Mouse (Mus musculus) retina, embryonic 14.5 days (tissue): ENCODE results near the gene Chrm3.

ENCODE experiments used
- DNase-seq: peaks from one replicate; pipeline ENCODE4 v3.0.0-alpha.2; 2015; ENCODE audit warnings: low spot score

Gene Chrm3

DNA sequence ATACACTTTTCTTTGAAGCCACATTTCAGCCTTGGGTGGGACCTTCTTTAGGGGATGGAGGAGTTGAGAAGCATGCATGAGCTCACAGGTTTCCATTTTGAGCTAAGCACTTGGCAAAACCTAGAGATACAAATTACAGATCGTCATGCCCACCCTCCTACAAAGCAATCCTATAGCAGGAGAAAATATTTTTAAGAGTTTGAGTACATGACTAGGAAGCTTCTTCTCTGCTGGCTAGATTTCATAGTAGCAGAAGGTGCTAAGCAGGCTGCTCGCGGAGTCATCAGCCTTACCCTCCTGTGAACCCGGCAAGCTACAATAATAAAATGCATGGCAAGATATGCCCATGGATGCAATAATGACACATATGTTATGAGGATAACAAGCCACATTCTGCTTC lies 124.4 kb downstream of the Chrm3 start:
- no peak for DNase-seq

DNA sequence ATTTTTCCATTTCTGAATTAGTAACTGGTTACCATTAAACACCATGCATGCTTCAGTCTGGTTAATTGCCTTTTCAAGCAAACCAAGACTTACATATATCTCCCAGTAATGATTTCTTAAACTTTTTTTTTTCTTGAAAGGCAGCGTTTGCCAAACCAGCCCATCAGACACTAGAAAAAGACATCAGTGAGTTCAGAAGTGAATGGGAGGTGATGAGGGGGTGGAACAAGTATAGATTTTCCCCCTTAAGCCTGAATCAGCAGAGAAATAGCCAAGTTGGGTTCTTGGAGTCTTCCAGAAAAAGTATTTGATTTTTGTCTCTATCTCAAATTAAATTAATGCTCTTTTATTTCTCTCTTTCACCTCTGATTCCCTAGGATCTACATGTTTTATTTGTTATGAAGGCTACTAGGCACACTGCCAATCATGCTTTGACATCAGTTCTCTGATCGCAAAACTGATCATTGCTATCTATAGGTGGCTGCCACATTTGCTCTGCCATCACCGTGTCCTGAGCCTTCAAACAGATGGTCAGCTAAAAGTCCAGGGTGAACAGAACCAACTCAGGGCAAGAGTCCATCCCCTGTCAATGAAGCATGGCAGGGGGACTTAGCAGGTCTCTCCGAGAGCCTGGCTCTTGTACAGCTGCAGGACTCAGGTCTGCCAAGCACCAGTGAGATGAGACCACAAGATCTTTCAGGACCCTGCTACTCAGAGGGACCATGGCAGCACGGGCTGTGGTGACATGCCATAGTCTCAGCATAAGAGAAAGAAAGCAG lies 125.1 kb downstream of the Chrm3 start:
- no peak for DNase-seq

DNA sequence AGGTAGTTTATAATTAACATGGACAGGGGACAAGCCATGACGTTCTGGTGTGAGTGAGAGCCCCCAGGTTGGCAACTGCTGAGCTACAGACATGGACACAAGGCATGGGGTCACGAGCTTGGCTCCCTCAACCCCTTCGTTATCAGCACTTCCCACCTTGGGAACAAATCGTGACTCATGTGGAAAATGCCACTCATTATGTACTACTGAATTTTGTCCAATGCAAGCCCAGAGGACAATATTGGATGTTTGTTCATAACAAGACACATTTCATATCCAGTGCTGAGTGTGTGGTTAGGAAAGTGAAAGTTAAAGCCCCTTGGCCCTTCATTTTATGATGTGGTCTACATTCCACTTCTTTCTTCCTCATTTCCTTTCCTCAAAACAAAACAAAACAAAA lies 140.2 kb downstream of the Chrm3 start:
- DNase-seq, result no peak

DNA sequence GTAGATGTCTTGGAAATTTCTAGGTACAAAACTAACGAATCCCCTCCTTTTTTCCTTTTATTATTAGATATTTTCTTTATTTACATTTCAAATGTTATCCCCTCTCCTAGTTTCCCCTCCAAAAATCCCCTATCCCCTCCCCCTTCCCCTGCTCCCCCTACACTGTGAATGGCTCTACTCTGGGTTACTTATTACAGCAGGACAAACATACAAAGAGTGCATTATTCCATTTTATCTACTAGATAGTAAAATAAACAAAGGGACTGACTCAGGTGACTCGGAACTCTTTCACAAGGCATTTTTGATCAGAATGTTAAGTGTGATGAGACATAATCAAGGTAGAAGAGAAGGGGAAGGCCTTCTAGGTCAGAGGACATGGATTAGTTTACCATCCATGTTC lies 148.5 kb downstream of the Chrm3 start:
- no peak for DNase-seq

DNA sequence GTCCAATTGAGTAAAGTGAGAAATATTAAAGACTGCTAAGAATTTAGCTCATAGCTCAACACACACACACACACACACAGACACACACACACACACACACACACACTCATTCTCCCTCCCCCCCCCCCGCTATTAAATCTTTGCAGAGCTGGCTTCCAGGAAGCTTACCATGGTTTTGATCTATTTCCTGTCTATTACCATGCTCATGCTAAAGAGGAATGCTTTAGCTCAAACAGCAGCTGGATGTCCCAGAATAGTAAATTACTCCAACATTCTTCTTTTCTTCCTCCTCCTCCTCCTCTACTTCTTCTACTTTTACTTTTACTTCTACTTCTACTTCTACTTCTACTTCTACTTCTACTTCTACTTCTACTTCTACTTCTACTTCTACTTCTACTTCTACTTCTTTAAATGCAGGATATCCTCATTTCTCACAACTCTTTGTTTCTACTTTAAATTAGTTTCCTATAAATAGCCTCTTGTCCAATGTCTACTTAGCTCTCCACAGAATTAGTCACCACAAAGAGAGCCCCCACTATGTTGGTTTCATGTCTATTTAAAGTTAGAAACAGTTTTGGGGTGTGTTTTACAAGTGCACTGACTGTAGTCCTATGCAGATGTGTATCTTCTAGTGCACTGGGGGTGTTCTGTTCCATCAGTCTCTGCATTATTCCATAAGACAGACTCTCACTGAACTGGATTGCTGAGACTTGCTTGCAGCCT lies 150.0 kb downstream of the Chrm3 start:
- no peak for DNase-seq

DNA sequence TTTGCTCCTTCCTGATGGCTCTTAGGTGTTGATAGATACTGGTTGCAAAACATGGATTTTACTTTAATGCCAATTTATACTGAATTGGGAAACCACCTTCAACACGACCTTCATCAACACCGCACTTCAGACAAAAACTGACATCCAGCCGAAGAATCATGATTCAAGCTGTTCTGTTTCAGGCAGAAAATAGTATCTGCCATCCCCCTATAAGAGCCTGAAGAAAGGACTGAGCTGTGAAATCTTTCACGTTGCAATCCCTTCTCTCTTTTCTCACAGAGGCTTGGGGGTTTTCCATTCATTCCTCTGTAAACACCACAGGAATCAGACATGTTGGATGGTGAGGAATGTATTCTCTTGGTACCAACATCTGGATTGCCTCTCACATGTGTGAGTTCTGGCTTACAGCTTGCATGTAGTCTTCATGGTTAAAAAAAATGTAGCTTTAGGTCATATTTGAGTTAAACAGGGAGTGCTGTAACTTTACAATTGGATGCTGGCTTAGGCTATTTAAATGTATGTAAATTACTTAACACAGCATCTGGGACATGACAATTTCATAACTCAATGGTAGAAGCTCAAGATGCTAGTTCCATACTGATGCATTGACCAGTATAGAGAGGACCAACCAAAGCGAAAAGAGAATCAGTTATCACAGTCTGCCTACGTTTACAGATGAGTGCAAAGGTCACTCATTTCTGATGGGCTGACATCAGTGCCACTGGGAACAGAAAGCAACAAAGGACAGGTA lies 161.3 kb downstream of the Chrm3 start:
- no peak for DNase-seq

DNA sequence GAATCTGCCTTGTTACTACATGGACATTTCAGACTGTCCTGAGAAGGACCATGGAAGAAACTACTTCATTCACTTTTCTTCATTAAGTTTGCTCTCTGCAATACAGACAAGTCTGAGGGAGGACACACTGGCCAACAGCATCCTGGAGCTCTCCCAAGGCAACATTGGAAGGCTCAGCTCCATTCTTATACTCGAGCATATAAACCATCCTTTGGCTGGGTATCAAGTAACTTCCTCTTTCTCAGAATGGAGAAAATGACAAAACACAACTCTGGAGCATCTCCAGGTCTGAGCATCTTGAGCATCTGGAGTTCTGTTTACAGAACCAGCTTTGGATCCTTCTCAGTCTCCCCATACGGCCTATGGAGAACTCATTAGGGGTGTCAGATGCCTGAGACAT lies 170.8 kb downstream of the Chrm3 start:
- no peak for DNase-seq

DNA sequence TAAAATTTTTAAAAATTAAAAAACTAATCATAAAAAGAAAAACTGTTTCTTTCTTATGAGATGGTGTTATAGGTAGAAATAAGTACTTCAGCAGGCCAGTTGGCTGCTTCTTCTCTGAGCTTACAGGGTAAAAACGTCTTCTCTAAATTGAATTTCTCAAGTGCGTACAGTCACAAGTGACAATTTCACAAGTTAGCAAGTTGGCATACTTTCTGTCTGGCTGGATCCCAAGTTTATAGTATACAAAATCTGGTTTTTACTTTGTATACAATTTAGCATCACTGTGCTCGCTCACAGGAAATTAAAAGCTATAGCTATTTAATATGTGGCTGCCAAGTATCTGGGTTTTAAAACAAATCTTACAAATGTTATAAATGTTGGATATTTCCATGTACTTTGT lies 172.7 kb downstream of the Chrm3 start:
- DNase-seq, result no peak

DNA sequence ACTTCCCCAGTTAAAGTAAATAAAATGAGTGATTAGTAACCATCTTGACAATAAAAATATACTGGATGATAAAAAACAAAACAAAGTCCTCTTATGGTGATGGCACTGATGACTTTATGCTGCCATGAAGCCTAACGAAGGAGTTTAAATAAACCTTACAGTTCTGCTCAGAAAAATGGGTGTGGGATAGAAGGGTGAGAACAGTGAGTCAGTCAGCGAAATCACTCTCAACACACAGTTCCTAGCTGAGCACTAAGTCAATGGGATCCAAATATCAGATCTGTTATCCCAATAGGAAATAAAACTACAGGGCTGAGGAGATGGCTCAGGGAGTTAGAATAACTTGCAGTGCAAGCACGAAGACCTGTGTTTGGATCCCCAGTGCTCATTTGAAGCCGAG lies 176.8 kb downstream of the Chrm3 start:
- DNase-seq, result no peak

DNA sequence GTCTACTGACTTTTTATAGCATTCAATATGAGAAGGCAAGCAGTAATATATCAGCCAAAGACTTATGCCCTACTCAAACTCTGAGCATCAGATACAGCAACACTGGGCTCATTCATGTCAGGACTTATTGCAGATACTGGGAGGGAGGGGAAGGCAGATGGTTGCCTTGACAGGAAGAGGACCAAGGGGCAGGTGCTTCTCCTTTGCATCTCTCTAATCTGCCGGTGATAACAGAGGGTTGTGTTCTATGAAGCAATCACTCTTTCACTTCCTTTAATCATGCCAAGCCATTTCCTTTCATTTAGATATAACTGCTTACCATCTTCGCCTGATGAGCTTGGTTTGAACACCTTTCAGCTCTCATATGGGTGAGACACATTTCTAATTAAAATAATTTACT lies 177.9 kb downstream of the Chrm3 start:
- no peak for DNase-seq

DNA sequence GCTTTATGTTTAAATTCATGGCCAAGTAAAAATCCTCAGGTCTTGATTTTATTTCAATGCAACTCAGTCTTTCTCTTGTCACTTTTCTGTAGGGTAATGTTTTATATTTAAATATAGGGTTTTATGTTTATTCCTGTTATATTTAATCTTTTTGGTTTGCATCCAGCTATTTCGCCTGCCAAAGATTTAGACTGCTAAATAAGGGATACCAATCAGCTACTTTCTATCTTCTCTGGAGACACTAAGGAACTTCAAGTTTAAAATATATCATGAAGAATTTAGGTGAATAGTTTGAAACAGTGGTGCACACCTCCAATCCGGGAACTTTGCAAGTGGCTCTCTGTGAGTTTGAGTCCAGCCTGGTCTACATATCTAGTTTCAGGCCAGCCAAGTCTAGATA lies 190.1 kb downstream of the Chrm3 start:
- DNase-seq, result no peak

DNA sequence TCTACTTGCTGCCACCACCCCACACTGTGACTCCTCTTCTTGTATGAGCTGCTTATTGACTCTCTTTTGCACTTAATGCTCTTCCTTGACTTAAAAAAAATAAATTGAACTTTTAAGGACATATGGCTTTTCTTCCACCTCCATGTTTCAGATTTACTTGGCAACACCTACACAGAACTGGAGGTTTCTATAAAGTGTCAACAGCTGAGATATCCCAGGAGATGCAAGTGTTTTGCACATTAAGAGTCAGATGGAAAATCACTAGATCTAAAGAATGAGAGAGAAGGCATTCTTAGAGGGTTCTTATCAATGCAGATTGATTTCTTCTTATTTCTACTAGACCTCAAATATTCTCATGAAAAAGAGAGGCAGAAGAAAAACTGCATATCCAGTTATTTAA lies 197.3 kb downstream of the Chrm3 start:
- DNase-seq, result no peak

DNA sequence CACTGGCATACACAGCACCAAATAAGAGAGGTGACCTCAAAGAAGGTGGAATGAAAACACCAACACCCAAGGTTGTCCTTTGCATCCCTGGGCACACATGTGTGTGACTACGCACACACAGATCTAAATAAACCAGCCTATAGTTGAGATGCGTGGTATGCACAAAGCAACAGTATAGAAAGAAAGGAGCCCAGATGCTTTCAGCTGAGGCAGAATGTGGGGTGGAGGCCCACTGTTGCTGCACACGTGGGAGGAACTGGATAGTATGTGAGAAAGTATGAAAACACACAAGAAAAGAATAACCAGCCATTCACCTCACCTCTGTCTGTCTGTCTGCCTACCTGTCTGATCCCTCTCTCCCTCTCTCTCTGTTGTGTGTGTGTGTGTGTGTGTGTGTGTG lies 203.2 kb downstream of the Chrm3 start:
- DNase-seq, result no peak

DNA sequence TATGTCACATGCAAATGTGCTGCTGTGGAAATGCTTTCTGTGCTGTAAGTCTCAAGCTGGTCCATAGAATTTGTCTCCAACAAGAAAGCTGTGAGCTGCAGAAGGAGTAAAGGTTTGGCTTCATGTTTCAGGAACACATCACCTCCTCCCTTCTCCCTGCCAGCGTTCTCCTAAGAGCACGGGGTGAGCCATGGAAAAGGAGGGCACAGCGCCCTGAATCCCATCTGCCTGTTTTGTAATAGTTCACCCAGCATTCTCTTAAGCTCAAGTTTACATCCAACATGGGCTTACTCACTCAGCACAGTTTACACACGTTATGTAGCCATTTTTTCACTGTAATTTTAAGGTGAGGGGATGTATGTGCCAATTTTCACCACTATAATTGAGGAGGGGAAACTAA lies 220.1 kb downstream of the Chrm3 start:
- DNase-seq, result no peak

DNA sequence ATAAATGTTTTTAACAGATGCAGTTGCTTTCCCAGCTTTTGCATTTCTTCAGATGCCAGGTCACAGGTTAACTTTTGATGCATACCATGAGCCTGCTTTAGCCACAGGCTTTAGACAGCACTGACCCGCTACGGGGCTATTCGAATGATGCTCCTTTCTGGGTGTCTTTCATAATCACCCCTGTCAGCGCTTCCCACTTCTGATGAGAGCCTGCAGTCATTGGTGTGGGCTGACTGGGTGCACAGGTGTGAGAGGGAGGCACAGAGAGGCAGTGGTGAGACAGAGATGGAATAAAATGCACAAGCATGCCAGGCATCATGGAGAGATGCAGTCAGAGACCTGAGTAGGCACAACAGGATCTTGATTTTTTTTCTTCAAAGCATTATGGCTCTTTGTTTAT lies 221.8 kb downstream of the Chrm3 start:
- DNase-seq, result no peak

DNA sequence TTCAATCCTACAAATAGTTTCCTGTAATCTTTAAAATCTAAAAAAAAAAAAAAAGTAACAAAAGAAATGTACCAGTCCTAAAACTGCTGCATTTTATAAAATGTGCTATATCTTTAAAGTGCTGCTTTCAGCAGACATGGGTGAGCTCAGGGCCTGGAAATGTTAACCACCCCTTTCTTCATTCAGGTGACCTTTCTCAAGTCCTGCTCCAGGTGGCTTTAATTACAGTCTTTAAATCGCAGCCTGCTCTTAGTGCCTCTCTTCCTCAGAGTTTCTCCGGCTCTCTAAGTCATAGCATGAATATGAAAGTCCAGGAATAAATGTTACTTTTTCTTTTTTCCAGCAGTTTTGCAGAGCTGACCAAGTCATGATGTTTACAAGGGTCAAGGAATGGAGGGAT lies 229.6 kb downstream of the Chrm3 start:
- no peak for DNase-seq

DNA sequence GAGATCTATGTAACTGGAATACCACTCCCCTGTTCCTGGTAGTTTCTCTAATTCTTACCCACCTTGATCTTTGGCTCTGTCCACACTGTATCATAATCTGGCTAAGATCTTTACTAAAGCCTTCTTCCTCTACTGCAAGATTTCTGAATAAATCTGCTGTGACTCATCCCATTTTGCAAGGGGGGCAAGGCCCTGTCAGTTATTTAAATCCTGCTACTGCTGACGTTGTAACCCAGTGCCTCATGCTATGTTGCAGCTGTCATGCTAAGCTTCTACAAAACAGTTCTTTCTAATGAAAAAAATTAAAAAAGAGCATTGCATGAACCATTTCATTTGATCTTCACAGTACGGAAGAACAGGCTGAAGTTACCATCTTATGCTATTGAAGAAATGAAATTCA lies 248.4 kb downstream of the Chrm3 start:
- DNase-seq, result no peak

DNA sequence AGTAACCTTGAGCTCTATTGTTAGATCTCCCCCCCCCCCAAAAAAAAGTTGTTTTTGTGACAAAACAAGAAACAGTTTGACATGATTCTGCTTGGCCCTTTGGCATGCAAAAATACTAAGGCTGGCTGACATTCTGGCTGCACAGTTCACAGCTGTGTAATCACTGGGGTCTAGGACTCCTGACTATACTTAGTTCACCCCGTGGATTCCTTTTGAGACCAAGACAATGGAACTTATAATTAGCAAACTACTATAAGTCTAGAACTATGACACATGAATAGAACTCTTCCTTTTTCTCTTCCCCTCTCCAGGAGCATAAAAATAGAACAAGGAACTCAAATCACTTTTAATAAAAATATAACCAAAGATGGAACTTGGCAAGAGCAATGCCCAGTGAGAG lies 251.1 kb downstream of the Chrm3 start:
- no peak for DNase-seq

DNA sequence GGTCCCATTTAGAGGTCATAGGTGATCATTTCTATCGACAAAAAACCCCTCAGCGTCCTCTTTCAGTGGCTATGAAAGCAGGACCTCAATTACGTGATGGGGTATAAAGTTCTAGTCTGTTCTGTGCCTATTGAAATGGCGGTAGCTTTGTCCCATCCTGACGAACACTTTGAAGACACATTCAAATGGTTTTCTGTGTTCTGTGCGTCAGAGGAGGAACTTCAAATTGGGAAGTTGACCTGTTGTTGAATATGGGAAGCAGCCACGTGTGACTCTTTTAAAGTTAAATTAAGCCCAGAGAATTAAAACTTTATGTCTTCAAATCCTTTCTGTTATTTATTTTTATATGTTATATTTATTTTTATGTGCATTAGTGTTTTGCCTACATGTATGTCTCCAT lies 253.3 kb downstream of the Chrm3 start:
- no peak for DNase-seq

DNA sequence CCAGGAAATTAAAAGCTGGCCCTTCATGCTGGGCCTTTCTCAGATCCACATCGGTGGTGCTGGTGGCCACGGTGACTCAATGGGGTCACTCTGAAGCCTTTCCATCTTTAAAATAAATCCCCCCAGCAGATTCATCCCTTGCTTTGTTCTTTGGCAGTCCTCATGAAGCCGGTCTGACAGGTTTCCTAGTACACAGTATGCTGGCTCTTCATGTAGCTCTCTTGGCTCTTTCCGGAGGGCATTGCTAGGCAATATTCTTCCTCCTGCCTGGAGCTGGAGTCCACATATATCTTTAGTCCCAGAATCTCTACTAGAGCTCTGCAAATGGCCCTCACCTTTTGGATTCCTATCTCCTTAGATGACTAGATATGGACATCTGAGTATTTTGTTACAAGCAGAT lies 269.9 kb downstream of the Chrm3 start:
- no peak for DNase-seq

DNA sequence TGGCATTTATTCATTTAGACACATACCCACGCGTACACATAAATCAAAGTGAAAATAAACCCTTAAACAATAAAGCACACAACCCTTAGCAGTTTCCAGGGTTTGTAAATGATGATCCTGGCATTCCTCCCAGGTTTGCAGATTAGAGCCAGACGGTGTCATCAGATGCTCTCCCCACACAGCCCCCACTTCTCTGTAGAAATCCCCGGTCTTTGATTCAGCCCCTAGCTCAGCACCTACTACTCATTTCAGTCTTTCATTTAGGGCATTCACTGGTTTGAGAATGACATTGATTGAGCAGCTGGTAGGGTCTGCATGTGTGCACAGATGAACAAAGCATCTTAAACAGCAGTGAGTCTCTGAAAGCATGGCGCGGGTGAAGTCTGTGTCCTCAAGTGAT lies 274.3 kb downstream of the Chrm3 start:
- no peak for DNase-seq

DNA sequence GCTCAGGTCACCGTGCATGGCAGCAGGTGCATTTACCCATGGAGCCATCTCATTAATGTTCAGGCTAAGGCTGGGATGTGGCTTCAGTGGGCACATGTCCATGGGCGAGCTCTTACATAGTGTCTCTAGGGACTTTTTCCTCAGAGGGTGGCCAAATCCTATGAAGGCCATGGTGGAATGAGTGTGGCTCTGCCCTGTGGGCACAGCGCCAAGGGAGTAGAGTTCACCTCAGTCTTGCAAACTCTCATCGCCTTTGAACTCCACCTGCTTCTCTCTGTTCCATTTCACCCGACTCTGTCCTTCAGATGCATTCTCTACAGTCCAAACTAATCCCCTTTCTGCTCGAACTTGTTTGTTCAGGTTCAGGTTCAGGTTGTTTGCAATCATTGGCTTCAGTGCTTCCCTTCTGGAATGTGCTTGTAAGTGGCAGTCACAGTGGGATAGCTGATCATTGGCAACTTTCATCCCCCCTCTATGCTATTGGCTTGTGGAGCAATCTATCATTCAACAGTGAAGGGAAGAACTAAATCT lies 278.7 kb downstream of the Chrm3 start:
- DNase-seq, result no peak

DNA sequence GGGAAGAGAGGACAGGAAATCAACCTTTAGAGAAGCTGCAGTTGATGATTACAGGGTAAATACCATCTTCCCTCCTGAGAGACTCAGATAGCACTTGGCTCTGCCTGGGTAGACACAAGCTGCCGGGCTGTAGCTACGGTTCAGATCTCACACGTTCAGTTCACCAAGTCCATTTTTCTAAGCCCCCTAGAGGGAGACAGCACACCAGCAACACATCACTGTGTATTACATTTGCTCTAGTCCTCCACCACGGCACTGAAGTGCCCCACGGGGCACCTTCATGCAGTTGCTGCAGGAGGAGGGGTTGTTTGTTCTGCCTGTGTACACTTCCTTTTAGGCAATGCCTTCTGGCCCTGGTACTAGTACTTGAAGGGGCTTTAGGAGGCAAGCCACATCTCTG lies 289.5 kb downstream of the Chrm3 start:
- peak; percentile 64 for DNase-seq
